ENCODE assay signal across 27 mouse cellular contexts in genomic region chr11:75801369-75801768, GRCm38 (mm10). TPM values are rescaled to one million over a fixed set of nuclear protein-coding genes. Genes with fewer than 3 reads are reported as not detected.
"Had no signal": no experiment of that assay in that cellular context is flagged by ENCODE, and none has a peak within 500 bp of the region (broad histone marks: within the 10 kb centered on the region; RNA-seq: fewer than 3 reads in every experiment).

No protein-coding gene starts in this region.

- H3K36me3 ChIP-seq: heart, embryonic 13.5 days; heart, embryonic 15.5 days; hindbrain, embryonic 12.5 days; intestine, embryonic 15.5 days; limb, embryonic 10.5 days; limb, embryonic 12.5 days; liver, embryonic 13.5 days had no signal

- H3K9me3 ChIP-seq: heart, embryonic 13.5 days; heart, embryonic 15.5 days; hindbrain, embryonic 12.5 days; intestine, embryonic 15.5 days; limb, embryonic 10.5 days; limb, embryonic 12.5 days; liver, embryonic 13.5 days had no signal

- H3K9ac ChIP-seq: heart, embryonic 13.5 days; heart, embryonic 15.5 days; hindbrain, embryonic 12.5 days; hindbrain, embryonic 14.5 days; intestine, embryonic 15.5 days; limb, embryonic 12.5 days; liver, embryonic 13.5 days had no signal

- H3K27ac ChIP-seq: heart, adult 2 months; heart, embryonic 13.5 days; heart, embryonic 15.5 days; hindbrain, embryonic 12.5 days; hindbrain, embryonic 14.5 days; intestine, embryonic 15.5 days; layer of hippocampus, adult 2 months; left cerebral cortex, adult 2 months; limb, embryonic 10.5 days; limb, embryonic 12.5 days; liver, embryonic 13.5 days had no signal

- H3K4me3 ChIP-seq: heart, adult 2 months; heart, embryonic 13.5 days; heart, embryonic 15.5 days; hindbrain, embryonic 12.5 days; intestine, embryonic 15.5 days; layer of hippocampus, adult 2 months; left cerebral cortex, adult 2 months; limb, embryonic 10.5 days; limb, embryonic 12.5 days; liver, embryonic 13.5 days had no signal

- ATAC-seq: hindbrain, embryonic 16.5 days; inflammation-experienced regulatory T-cells, adult 6 months; intestine, embryonic 15.5 days; intestine, postnatal 0 days had no signal

- H3K4me1 ChIP-seq: heart, embryonic 13.5 days; heart, embryonic 15.5 days; limb, embryonic 12.5 days; liver, embryonic 13.5 days had no signal

- H3K4me2 ChIP-seq: heart, embryonic 11.5 days; heart, embryonic 13.5 days; heart, embryonic 15.5 days; hindbrain, embryonic 12.5 days; hindbrain, embryonic 14.5 days; intestine, embryonic 15.5 days; limb, embryonic 12.5 days; liver, embryonic 11.5 days; liver, embryonic 13.5 days had no signal

- DNase-seq: gastrocnemius, postnatal 14 days; gastrocnemius, postnatal 36 days; heart, adult 11 months; heart, adult 2 months; heart, postnatal 14 days; heart, postnatal 36 days; kidney, adult 18-20 months; kidney, adult 8-10 months; kidney, postnatal 10 days; kidney, postnatal 25 days; kidney, postnatal 4 days; liver; liver, embryonic 13.5 days had no signal

RNA-seq across cellular contexts. Expression of gene Doc2b, which starts 5.5 kb away (rescaled TPM):
- polyA plus RNA-seq: inflammation-experienced regulatory T-cells, adult 6 months had no signal
